Mouse (Mus musculus) ovary, postnatal 10 days (tissue): Measurements from ENCODE around the gene Eif4e2.

Experiments used
- DNase-seq: peaks from one replicate; pipeline ENCODE4 v3.0.0; 2022; ENCODE audit warnings: low spot score

The Eif4e2 gene

GRCm38 (mm10) chr1:87263257-87263656 is 49.5 kb downstream of the Eif4e2 start:
- DNase-seq, result no peak

DNA sequence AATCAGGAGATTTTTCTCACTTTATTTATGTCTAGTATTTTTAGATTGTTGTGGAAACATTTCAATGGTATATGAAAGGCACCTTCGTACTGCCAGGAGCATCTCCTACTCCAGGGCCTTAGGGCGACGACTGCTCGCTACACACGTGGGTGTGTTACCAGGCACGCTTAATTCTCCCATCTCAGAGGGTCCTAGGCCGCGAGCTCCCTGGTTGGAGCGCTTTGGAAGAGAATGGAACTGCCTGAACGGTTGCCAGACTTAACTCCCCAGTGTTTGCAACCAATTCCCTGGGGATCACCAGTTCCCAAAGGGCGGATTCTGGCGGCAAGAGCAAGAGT is 50.1 kb downstream of the Eif4e2 start:
- no peak for DNase-seq

GRCm38 (mm10) chr1:87264134-87265006 is 50.7 kb downstream of the Eif4e2 start, which contains the start of gene Efhd1:
Efhd1 (plus strand) TSS chr1:87264363.
- DNase-seq, result no peak

GRCm38 (mm10) chr1:87265200-87265599 is 51.5 kb downstream of the Eif4e2 start:
- no peak for DNase-seq

- DNase-seq, result no peak
Observed at GRCm38 (mm10) chr1:87266296-87267090, 52.8 kb downstream of the Eif4e2 start.

GRCm38 (mm10) chr1:87270204-87270603 is 56.5 kb downstream of the Eif4e2 start:
- DNase-seq, result no peak

GRCm38 (mm10) chr1:87270641-87271467 is 57.1 kb downstream of the Eif4e2 start:
- no peak for DNase-seq

DNA sequence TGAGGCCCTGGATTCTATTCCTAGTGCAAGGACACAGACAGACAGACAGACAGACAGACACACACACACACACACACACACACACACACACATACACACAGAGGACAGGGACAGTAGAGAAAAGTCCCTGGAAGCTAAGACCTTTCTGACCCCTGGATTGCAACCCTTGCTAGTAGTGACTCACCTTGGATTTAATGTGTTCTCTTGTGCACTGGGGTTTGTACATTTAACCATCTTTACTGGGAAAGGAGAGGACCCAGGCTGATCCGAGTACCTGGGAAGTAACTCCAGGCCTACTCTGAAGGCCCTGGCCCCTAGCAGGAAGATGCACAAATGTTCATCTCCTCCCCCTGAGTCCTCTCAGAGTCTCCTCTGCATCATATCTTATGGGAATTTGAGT is 57.9 kb downstream of the Eif4e2 start:
- no peak for DNase-seq

DNA sequence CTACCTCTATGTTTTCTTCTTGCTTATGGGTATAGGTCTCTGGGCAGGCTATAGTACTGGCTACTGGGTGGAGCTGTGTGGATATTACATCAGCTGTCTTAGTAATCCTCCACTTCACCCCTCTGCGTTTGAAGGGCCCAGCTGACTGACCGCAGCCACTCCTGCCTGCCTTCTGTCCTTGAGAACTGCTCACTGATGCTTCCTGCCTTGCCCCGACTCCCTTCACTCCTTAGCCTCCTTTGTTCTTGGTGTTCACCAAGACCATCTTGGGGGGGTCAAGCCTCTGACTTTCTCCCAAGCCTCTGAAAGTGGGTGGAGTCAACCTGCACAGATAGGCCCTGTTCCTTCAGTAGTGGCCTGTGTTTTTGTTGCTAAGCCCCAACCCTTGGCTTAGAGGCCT is 58.7 kb downstream of the Eif4e2 start:
- no peak for DNase-seq

DNA sequence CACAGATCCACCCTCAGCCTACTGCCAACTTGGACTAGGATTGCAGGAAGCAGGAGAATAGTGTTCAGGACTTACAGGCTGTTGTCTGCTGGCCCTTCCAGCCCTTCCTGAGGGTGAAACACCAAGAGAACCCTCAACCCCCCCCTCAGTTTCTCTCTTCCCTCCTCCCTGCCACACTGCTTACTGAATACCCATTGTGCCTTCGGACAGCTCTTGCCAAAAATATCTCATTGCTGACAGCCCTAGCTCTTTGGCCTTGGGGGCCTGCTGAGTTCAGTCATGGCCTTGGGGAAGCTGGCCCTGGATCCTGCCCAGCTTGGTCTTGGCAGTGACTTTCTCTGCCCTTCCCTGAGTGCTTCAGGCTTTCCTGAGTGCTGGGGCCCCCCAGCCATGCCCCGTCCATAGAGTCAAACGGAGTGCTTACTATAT is 59.8 kb downstream of the Eif4e2 start:
- DNase-seq, result no peak

GRCm38 (mm10) chr1:87274134-87274533 is 60.4 kb downstream of the Eif4e2 start:
- DNase-seq, result no peak

DNA sequence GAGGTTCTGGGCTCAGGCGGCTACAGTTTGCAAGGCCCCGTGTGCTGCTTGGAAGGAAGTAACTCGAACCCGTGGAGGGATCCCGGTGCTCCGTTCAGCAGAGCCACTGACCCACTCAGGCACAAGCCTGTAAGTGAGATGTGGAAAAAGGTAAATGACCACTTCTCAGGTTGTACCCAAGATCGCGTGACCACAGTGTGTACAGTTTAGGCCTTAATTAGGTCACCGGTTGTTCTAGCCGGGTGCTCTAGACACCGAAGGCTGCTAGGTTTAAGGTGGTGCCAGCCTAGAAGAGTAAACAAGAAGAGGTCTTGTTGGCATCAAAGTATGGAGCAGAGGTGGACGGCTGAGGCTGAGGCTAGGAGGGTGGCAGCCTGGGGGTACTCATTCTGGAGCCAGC is 61.4 kb downstream of the Eif4e2 start:
- no peak for DNase-seq

DNA sequence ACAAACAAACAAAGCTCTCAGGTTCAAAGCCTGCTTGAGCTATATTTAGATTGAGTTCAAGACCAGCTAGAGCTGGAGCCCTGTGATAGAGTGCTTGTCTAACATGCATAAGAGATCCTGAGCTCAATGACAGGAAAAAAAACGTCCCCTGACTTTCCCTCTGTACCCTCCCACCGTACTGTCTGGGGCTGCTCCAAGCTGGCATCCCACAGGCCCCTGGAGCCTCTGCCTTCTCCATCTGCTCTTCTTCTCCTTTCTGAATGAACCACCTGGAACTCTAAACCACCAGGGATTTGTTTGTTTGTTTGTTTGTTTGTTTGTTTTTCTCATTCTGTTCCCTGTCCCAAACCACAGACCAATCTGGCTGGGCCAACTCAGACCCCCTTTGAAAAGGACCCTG is 62.3 kb downstream of the Eif4e2 start:
- no peak for DNase-seq

GRCm38 (mm10) chr1:87280281-87280680 is 66.6 kb downstream of the Eif4e2 start:
- no peak for DNase-seq

GRCm38 (mm10) chr1:87281599-87282412 is 68.1 kb downstream of the Eif4e2 start:
- no peak for DNase-seq

- no peak for DNase-seq
Observed at GRCm38 (mm10) chr1:87282413-87282788, 68.7 kb downstream of the Eif4e2 start.

DNA sequence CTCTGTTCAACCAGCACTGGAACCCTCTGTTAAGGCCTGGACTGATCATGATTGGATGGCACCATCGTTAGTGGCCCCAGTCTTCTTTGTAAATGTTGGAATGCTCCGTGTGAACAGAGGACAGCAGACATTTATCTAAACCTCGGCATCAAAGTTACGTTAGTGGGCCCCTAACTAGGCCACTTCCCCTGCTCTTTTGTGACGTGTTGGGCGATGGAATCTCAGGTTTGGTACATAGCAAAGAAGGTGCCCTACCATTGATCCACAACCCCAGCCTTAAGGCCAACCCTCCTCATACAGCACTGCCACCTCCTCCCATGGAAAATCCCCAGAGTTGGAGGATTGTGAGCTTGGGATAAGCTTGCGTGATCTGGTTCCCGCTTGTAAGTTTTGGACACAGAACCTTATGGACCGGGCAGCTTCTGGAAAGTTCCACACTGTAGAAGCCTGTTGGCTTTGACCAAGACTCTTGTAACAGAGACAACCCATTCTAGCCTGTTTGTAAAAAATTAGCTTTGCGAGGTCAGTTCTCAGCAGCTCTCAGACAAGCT is 69.8 kb downstream of the Eif4e2 start:
- DNase-seq, result no peak

GRCm38 (mm10) chr1:87287105-87287504 is 73.4 kb downstream of the Eif4e2 start:
- DNase-seq, result no peak
